Mouse (Mus musculus) embryonic facial prominence, embryonic 12.5 days (tissue): Measurements from ENCODE around the gene Ugt1a2. TPM values are rescaled to one million over a fixed set of nuclear protein-coding genes. Genes with fewer than 3 reads are reported as not detected.
A peak's percentile ranks its signal among the peaks of the same experiment; 100 is the strongest.

ENCODE experiments used
- ATAC-seq: fragments of 200-750 bp; cut with Nextera tagmentation; 2 replicates; pipeline ENCODE4 v1.8.0; 2017; ENCODE audit not compliant: insufficient number of reproducible peaks, insufficient read depth, low FRiP score, low TSS enrichment
- H3K27ac ChIP-seq: fragments of 300-500 bp; sonication (generic); 2 replicates; pipeline ENCODE4 v1.5.1; 2016; ENCODE audit warnings: mild to moderate bottlenecking
- H3K27me3 ChIP-seq: fragments of 300-500 bp; sonication (generic); 2 replicates; pipeline ENCODE4 v1.6.1; 2016; ENCODE audit warnings: mild to moderate bottlenecking, moderate library complexity
- H3K36me3 ChIP-seq: fragments of 300-500 bp; sonication (generic); 2 replicates; pipeline ENCODE4 v1.6.1; 2016; ENCODE audit warnings: mild to moderate bottlenecking
- H3K4me1 ChIP-seq: fragments of 300-500 bp; sonication (generic); 2 replicates; pipeline ENCODE4 v1.6.1; 2016
- H3K4me2 ChIP-seq: fragments of 300-500 bp; sonication (generic); replicated peaks from 2 replicates; pipeline ENCODE4 v1.6.1; 2016; ENCODE audit warnings: mild to moderate bottlenecking, moderate library complexity
- H3K4me3 ChIP-seq: fragments of 300-500 bp; sonication (generic); 2 replicates; pipeline ENCODE4 v1.5.1; 2016; ENCODE audit warnings: mild to moderate bottlenecking
- H3K9ac ChIP-seq: fragments of 300-500 bp; sonication (generic); 2 replicates; pipeline ENCODE4 v1.6.1; 2016; ENCODE audit warnings: mild to moderate bottlenecking, moderate library complexity
- H3K9me3 ChIP-seq: fragments of 300-500 bp; sonication (generic); 2 replicates; pipeline ENCODE4 v1.6.1; 2016; ENCODE audit warnings: mild to moderate bottlenecking, moderate library complexity
- WGBS: fragments of 180-500 bp; shearing (Covaris S2); methylation state at CpG from one replicate; pipeline ENCODE4 v1.1.7; 2016; 5-methylcytosine and 5-hydroxymethylcytosine counted together
- polyA plus RNA-seq: library from polyadenylated mRNA; unstranded; fragments of >200 nt; fragmentation: Nextera tagmentation; extraction: Ambion mirVana; gene quantifications from 2 replicates; pipeline ENCODE4 v1.2.1, GENCODE M21; 2016

The Ugt1a2 gene
- polyA plus RNA-seq, 1 experiment from 2014 or later = not detected

DNA sequence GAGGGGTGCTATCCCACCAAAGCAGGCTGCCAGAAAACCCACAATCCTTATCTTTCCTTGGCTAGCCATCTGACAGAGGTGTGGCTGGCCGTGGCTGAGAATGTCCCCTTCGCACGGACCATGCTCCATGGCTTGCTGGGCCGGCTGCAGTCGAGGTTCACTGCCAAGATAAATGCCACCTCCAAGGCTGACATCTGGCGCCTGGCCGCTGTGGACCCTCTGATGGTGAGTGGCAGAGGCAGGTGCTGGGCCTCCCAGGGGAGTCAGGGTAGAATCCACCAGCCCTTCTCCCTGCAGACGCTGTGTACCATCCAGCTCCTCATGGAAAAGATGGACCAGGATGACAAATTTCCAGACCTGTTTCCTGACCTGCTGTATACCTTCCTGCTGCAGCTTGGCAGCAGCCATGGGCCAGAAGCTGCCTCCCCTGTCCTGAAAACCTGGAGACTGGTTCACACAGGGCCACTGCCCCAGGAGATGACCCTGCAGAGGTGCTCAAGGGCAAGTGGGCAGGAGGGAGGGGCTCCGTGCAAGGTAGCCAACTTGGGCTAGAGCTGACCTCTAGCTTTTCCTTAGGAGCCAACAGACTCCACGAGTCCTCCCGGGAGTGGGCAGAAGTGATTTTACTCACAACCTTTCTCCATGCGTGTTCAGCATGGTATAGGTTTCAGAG is 54.5 kb downstream of the Ugt1a2 start:
- H3K4me2 ChIP-seq = no peak overlapping the region
- H3K27me3 ChIP-seq = no peaks in the 10 kb centered on the region
- no peak overlapping the region for H3K4me3 ChIP-seq
- H3K9ac ChIP-seq = no peak overlapping the region
- H3K27ac ChIP-seq = no peak overlapping the region
- WGBS = 87% methylated on average over 12 of the region's 12 CpGs
- peaks cover 80% of the 10 kb centered on the region for H3K9me3 ChIP-seq
- no peak for ATAC-seq
- H3K36me3 ChIP-seq = peaks cover 7% of the 10 kb centered on the region
- H3K4me1 ChIP-seq = no peaks in the 10 kb centered on the region

DNA sequence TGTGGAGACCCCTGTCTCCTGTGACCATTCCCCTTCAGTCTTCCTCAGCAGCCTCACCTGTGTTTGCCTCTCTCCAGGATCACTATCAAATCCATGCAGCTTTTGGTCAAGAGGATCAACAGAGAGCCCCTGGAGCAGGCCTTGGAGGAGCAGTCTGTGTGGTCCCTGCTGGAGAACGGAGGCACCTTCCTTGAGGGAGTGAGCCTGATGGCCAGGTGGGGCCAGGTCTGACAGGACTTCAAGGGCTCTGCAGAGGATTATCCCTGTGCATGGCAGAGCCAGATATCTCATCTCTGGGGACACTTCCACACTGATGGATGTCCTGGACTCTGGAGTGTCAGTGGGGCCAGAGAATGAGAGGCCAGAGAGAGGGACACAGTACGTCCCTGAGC is 55.1 kb downstream of the Ugt1a2 start:
- H3K9ac ChIP-seq = no peak overlapping the region
- H3K4me1 ChIP-seq = no peaks in the 10 kb centered on the region
- peaks cover 13% of the 10 kb centered on the region for H3K36me3 ChIP-seq
- ATAC-seq = no peak
- no peak overlapping the region for H3K27ac ChIP-seq
- no peaks in the 10 kb centered on the region for H3K27me3 ChIP-seq
- peaks cover 79% of the 10 kb centered on the region for H3K9me3 ChIP-seq
- WGBS = 52% methylated on average over 2 of the region's 2 CpGs
- H3K4me2 ChIP-seq = no peak overlapping the region
- no peak overlapping the region for H3K4me3 ChIP-seq

DNA sequence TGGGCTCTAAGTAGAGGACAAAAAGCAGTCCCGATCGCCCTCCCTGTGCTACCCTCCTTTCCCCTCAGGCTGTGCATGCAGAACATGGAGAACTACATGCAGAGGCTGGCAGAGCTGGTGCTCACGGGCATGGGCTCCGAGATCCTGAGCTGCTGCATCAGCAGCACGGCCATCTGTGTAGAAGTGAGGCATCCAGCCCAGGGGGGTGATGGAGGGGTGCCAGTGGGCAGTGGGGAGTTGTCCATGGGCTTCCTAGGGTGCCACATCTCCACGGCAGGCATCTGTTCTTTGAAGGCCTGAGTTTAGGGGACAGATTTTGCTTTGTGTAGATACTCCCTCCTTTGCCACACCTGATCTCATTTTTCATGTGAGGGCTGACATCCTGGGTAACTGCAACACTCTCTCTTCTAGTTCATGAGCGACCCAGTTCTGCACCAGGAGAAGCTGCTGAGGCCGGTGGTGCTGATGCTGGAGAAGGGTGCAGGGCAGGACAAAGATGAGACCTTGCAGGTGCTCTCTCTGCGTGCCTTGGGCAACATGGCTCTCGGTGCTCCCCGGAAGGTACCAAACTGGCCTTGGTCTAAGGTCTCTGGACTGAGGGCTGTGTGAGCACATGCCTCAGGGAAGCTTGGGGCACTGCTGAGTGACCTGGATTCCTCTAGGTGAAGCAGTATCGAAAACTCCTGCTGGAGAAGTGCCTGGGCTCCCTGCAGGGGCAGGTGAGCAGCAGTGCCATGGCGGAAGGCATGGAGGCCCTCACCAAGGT is 55.8 kb downstream of the Ugt1a2 start:
- H3K27me3 ChIP-seq = no peaks in the 10 kb centered on the region
- H3K36me3 ChIP-seq = peaks cover 20% of the 10 kb centered on the region
- no peak overlapping the region for H3K9ac ChIP-seq
- no peak for ATAC-seq
- H3K4me2 ChIP-seq = no peak overlapping the region
- WGBS = 76% methylated on average over 13 of the region's 13 CpGs
- peaks cover 73% of the 10 kb centered on the region for H3K9me3 ChIP-seq
- no peaks in the 10 kb centered on the region for H3K4me1 ChIP-seq
- no peak overlapping the region for H3K4me3 ChIP-seq
- no peak overlapping the region for H3K27ac ChIP-seq

DNA sequence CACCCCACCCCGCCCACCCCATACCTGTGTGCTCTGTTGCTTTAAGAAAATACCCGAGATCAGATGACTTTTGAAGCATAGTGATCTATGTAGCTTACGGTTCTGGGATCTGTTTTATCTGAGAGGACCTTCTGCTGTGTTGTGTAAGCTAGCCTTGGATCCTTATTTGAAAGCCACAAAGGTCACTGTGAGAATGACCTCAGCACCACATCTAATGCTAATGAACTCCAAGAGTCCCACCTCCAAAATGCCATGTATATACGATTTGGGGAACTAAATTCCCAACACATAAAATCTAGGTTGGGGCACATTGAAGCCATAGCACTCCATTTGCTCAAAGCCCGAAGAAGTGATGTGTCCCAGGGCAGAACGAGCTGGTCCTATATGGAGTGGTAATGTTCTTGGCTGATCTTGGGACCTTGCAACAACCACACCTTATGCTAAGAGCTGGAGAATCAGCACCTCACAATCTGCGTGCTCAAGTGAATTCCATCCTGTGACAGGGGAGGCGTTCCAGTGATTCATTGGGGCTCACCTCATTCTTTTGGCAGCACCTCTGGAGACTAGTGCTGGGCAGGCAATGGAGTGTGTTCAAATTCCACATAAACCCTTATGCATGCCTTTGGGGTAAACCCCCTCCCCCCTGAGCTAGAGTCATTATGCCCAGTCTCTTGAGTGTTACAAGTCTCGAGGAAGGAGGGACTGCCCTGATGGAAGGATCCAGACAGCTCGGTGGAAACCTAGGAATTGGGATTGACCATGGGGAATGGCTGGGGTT is 56.7 kb downstream of the Ugt1a2 start:
- H3K9me3 ChIP-seq = peaks cover 70% of the 10 kb centered on the region
- H3K27me3 ChIP-seq = no peaks in the 10 kb centered on the region
- ATAC-seq = no peak
- no peak overlapping the region for H3K4me2 ChIP-seq
- H3K9ac ChIP-seq = no peak overlapping the region
- peaks cover 29% of the 10 kb centered on the region for H3K36me3 ChIP-seq
- H3K27ac ChIP-seq = no peak overlapping the region
- WGBS = 79% methylated on average over 10 of the region's 10 CpGs
- H3K4me3 ChIP-seq = no peak overlapping the region
- no peaks in the 10 kb centered on the region for H3K4me1 ChIP-seq

DNA sequence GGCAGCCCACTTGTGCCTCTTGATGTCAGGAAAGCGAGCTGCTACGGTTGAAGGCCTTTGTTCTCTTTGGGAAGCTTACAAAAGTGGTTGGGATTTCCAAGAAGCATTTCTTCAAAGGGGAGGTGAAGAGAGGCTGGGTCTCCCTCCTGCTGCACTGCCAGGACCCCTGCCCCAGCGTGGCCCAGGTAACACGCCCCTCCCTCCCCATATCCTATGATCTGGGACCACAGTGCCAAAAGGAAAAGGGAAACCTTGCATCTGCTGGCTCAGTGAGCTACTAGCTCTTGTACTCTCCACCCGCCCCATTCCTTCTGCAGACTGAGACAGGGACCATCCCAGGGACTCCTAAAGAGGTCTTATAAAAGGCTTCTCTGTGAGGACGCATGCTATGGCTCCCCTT is 57.3 kb downstream of the Ugt1a2 start:
- Histone ChIP-seq H3K36me3 (peaks cover 35% of the 10 kb centered on the region), H3K9ac (no peak overlapping the region), H3K27me3 (no peaks in the 10 kb centered on the region), H3K4me2 (no peak overlapping the region), H3K4me3 (no peak overlapping the region), H3K9me3 (peaks cover 64% of the 10 kb centered on the region), H3K4me1 (no peaks in the 10 kb centered on the region), H3K27ac (no peak overlapping the region)
- ATAC-seq = no peak
- WGBS = 81% methylated on average over 6 of the region's 6 CpGs

DNA sequence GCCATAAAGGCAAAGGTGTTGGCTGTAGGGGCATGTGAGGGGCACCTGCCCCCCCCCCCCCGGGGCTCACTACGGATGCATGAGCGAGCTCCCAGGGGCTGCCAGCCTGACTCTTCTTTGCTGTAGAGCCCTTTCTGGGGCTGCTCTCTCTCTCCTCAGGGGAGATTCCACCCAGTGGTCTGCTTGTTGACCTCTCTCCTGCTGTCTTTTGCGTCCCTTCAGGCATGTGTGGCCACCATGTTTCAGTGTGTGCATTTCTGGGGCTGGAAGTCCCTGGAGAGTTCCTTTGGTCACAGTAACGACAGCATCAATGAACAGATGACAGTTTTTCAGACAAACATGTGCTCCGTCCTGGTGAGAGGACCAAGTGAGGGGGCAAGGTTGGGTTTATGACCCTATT is 58.0 kb downstream of the Ugt1a2 start:
- no peak overlapping the region for H3K27ac ChIP-seq

DNA sequence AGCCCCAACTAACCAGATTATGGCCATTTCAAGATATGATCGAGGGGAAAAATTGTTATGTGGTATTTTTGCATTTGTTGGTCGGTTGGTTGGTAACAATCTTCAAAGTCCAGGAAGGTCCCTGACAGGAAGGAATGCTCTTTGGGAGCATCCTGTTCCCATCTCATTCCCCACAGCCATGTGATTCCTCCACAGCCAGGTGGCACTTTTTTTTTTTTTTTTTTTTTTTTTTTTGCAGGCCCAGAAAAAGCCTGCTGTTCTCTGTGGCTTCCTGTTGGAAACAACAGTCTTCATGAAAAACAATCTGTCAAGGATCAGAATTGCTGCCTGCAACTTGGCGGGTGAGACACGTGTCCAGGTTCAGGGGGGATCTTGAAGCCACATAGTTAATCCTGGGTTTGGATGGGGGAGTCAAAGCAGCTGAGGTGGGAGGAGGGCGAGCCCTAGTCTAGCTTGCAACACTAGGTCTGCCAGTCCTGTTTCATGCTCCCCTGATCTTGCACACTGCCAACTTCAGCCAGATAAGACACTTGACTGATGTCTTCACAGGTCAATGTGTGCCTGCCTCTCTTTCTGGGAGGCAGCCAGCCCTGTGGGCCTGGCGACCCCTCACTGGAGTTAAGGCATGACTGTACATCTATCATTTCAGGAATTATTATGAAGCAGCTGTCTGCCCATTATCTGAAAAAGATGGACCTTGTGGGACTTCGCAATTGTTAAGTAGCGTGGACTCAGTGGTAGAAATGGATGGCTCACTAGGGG is 58.7 kb downstream of the Ugt1a2 start:
- no peak for ATAC-seq
- Histone ChIP-seq H3K36me3 (peaks cover 49% of the 10 kb centered on the region), H3K27ac (no peak overlapping the region), H3K4me2 (no peak overlapping the region), H3K9me3 (peaks cover 54% of the 10 kb centered on the region), H3K4me1 (no peaks in the 10 kb centered on the region), H3K27me3 (no peaks in the 10 kb centered on the region), H3K4me3 (no peak overlapping the region), H3K9ac (no peak overlapping the region)
- WGBS = 79% methylated on average over 8 of the region's 8 CpGs

More for the DNA sequence above, 58.0 kb downstream of the Ugt1a2 start:
- no peak overlapping the region for H3K4me3 ChIP-seq
- ATAC-seq = no peak
- peaks cover 42% of the 10 kb centered on the region for H3K36me3 ChIP-seq
- H3K4me2 ChIP-seq = no peak overlapping the region
- no peaks in the 10 kb centered on the region for H3K27me3 ChIP-seq
- no peaks in the 10 kb centered on the region for H3K4me1 ChIP-seq
- H3K9me3 ChIP-seq = peaks cover 58% of the 10 kb centered on the region
- H3K9ac ChIP-seq = no peak overlapping the region
- WGBS = 65% methylated on average over 6 of the region's 6 CpGs

DNA sequence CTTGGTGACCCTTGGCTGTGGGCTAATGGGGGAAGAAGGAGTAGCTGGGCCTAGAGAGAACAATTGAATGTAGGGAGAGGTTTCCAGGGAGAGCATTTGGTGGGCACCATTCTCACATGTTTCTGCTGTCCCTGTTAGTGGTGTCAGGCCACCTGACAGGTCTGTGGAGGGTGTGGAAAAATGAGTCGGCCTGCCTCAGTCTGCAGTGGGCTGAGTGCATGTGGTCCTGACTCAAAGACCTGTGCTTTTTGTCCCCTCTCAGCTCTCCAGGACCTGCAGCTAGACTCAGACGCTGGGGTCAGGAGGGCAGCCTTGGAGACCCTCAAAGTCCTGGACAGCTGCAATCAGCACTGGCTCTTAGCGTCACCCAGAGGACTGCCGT is 59.2 kb downstream of the Ugt1a2 start:
- H3K27me3 ChIP-seq = no peaks in the 10 kb centered on the region
- peaks cover 51% of the 10 kb centered on the region for H3K9me3 ChIP-seq
- no peak overlapping the region for H3K27ac ChIP-seq
- 75% methylated on average over 4 of the region's 4 CpGs for WGBS
- H3K36me3 ChIP-seq = peaks cover 55% of the 10 kb centered on the region
- H3K4me2 ChIP-seq = no peak overlapping the region
- H3K9ac ChIP-seq = no peak overlapping the region
- ATAC-seq = 0 out of 2 replicates have a peak, but pooled peaks have one; percentile 0
- H3K4me1 ChIP-seq = no peaks in the 10 kb centered on the region
- H3K4me3 ChIP-seq = no peak overlapping the region

DNA sequence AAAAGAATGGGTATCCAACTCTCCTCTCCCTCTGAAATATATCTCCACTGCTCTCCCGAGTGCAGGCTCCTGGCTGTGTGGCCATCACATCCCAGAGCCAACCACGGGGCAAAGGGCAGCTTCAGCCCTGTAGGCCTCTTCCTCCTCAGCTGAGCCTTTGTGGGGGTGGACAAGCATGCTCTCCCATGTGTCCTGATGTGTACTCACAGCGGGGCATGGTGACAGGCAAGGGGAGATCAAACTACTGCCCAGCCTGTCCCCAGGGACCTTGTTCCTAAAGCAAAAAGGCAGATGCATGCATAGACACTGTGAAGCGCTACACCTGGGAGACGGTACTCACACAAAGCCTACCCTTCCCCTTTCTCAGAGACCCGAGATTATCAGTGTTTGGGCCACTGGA is 59.7 kb downstream of the Ugt1a2 start:
- Histone ChIP-seq H3K9me3 (peaks cover 51% of the 10 kb centered on the region), H3K4me2 (no peak overlapping the region), H3K27me3 (no peaks in the 10 kb centered on the region), H3K36me3 (peaks cover 59% of the 10 kb centered on the region), H3K27ac (no peak overlapping the region), H3K4me3 (no peak overlapping the region), H3K9ac (no peak overlapping the region), H3K4me1 (no peaks in the 10 kb centered on the region)
- 0 out of 2 replicates have a peak, but pooled peaks have one; percentile 8 for ATAC-seq
- WGBS = 81% methylated on average over 6 of the region's 6 CpGs

DNA sequence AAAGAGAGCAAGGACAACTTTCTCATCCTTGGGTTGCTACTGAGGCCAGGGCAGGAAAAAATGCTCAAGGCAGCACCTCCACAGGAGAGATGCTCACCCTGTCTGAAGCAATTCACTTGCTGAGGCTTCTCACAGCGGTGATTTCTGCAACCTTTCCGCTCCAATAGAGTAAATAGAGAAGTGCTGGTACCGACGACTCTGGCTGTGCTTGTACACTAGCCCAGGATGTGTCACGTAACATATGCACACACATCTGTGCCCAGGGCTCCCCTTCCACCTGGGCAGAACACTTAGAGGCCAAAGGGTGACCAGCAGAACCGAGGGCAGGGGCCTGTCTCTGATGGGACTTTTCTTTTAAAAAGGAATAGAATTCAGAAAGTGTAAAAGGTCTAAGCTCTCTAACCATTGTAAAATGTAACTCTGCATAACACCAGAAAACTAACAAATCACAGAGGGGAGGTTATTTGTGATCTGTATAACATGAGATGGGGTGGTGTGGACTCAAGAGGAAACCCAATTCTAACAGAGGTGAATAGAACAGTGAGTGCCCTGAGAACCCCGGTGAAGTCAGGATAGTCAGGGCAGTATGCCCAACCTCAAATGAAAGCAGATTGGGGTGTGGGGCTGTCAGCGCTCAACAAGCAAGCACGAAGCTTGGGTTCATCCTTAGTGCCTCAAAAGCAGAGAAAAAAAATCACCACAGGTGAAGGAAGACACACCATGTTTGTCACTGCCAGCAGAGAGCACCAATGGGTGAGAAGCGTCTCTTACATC is 60.4 kb downstream of the Ugt1a2 start:
- peaks cover 66% of the 10 kb centered on the region for H3K36me3 ChIP-seq
- H3K27me3 ChIP-seq = no peaks in the 10 kb centered on the region
- no peak overlapping the region for H3K4me3 ChIP-seq
- H3K9ac ChIP-seq = no peak overlapping the region
- H3K27ac ChIP-seq = no peak overlapping the region
- ATAC-seq = no peak
- WGBS = 85% methylated on average over 10 of the region's 10 CpGs
- H3K4me2 ChIP-seq = no peak overlapping the region
- H3K4me1 ChIP-seq = no peaks in the 10 kb centered on the region
- peaks cover 50% of the 10 kb centered on the region for H3K9me3 ChIP-seq

DNA sequence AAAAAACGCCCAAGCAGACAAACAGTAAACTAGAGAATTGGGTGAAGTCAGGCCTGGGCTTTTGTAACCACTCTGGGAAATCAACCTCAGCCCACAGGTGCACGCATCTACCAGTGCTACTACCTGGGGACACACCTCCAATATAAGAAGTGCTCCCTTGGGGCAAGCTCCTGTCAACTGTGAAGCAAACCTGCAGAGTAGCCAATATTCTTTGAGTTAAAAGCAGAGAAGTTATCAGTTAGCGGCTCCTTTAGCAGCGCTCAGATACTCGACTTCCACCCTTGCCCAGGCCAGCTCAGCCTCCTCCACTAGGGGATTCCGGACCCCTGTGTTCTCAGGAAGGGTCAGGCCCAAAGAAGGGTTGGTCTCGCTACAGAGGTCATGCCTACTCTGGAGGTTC is 61.3 kb downstream of the Ugt1a2 start:
- H3K9ac ChIP-seq = no peak overlapping the region
- H3K9me3 ChIP-seq = peaks cover 42% of the 10 kb centered on the region
- H3K36me3 ChIP-seq = peaks cover 75% of the 10 kb centered on the region
- no peak overlapping the region for H3K27ac ChIP-seq
- H3K4me2 ChIP-seq = no peak overlapping the region
- H3K4me3 ChIP-seq = no peak overlapping the region
- H3K4me1 ChIP-seq = no peaks in the 10 kb centered on the region
- 88% methylated on average over 7 of the region's 7 CpGs for WGBS
- no peaks in the 10 kb centered on the region for H3K27me3 ChIP-seq
- no peak for ATAC-seq
